12 mouse cellular contexts compared by ENCODE assay signal in genomic region chr2:123532946-123533791, GRCm38 (mm10).
A peak's percentile ranks its signal among the peaks of the same experiment; 100 is the strongest.
DNase-seq lines count a peak whose midpoint lies in the region; ATAC-seq and TF ChIP-seq lines count a peak whose summit lies in the region.
"Had no signal": no experiment of that assay in that cellular context is flagged by ENCODE, and none has a peak within 500 bp of the region (broad histone marks: within the 10 kb centered on the region; RNA-seq: fewer than 3 reads in every experiment).

No protein-coding gene starts in this region.

- no peaks in the 10 kb centered on the region for H3K4me1 ChIP-seq in hindbrain, postnatal 0 days (ENCODE audit: insufficient read depth, low read length)
- peaks cover 4% of the 10 kb centered on the region; the same call in 1 of the 2 replicates for H3K4me1 ChIP-seq in midbrain, embryonic 15.5 days
- H3K4me1 ChIP-seq: limb, embryonic 13.5 days had no signal

- intact Hi-C loops in gastrocnemius, postnatal 14 days (cut with DNase I; ENCODE audit: low total_unique reads): no loop called here
- intact Hi-C loops in gastrocnemius, adult 2 months (cut with DNase I): no loop called here

- H3K4me3 ChIP-seq in hindbrain, postnatal 0 days (ENCODE audit: low read length): no peak overlapping the region
- H3K4me3 ChIP-seq in midbrain, embryonic 15.5 days: peak overlapping the region; percentile 12; the same call in 1 of the 2 replicates
- no peak overlapping the region for H3K4me3 ChIP-seq in gastrocnemius, adult 2 months
- H3K4me3 ChIP-seq: heart, embryonic 15.5 days; limb, embryonic 13.5 days had no signal

- peak overlapping the region; percentile 28; the same call in 1 of the 2 replicates for H3K27ac ChIP-seq in hindbrain, postnatal 0 days
- H3K27ac ChIP-seq in midbrain, embryonic 15.5 days: peak overlapping the region; percentile 61
- H3K27ac ChIP-seq in gastrocnemius, adult 2 months: no peak overlapping the region
- H3K27ac ChIP-seq: heart, embryonic 15.5 days; limb, embryonic 13.5 days had no signal

- H3K4me2 ChIP-seq in hindbrain, postnatal 0 days (ENCODE audit: low read depth, low read length): peak overlapping the region; percentile 29
- peak overlapping the region; percentile 28 for H3K4me2 ChIP-seq in midbrain, embryonic 15.5 days
- H3K4me2 ChIP-seq: heart, embryonic 15.5 days; limb, embryonic 13.5 days had no signal

- peak; percentile 73 for ATAC-seq in hindbrain, postnatal 0 days
- ATAC-seq in midbrain, embryonic 15.5 days (replicated peaks): peak; percentile 82

- DNase-seq in Muller cell, postnatal 12 days (ENCODE audit: inconsistent ontology term): peak; percentile 71
- DNase-seq in brain, embryonic 18.5 days (ENCODE audit: low read depth, low spot score): peak; percentile 66
- DNase-seq in hindbrain, postnatal 0 days (ENCODE audit: low spot score): peak; percentile 69
- DNase-seq in gastrocnemius, postnatal 14 days: no peak
- no peak for DNase-seq in heart, adult 11 months
- no peak for DNase-seq in gastrocnemius, adult 2 months
- DNase-seq in lung, adult 18-20 months: no peak
- DNase-seq: kidney, adult 18-20 months; lung, postnatal 4 days had no signal

- no peaks in the 10 kb centered on the region for H3K36me3 ChIP-seq in hindbrain, postnatal 0 days (ENCODE audit: insufficient read depth, low read length)
- no peaks in the 10 kb centered on the region for H3K36me3 ChIP-seq in midbrain, embryonic 15.5 days (replicated peaks)
- H3K36me3 ChIP-seq: heart, embryonic 15.5 days; limb, embryonic 13.5 days had no signal

- 43% methylated on average over 9 of the region's 9 CpGs for WGBS in hindbrain, postnatal 0 days
- WGBS in midbrain, embryonic 15.5 days: 46% methylated on average over 9 of the region's 9 CpGs

- no peak for TF ChIP-seq CTCF in hindbrain, postnatal 0 days (IDR thresholded peaks at IDR 0.05; ENCODE audit: low read depth)
- no peak for TF ChIP-seq CTCF in gastrocnemius, adult 2 months (IDR thresholded peaks at IDR 0.05)

- H3K9me3 ChIP-seq in hindbrain, postnatal 0 days (ENCODE audit: low read length): no peaks in the 10 kb centered on the region
- no peaks in the 10 kb centered on the region for H3K9me3 ChIP-seq in midbrain, embryonic 15.5 days
- H3K9me3 ChIP-seq: heart, embryonic 15.5 days; limb, embryonic 13.5 days had no signal

- H3K27me3 ChIP-seq in hindbrain, postnatal 0 days (ENCODE audit: insufficient read depth, low read length): no peaks in the 10 kb centered on the region
- H3K27me3 ChIP-seq in midbrain, embryonic 15.5 days (replicated peaks): no peaks in the 10 kb centered on the region
- H3K27me3 ChIP-seq: heart, embryonic 15.5 days; limb, embryonic 13.5 days had no signal

- H3K9ac ChIP-seq in hindbrain, postnatal 0 days (replicated peaks; ENCODE audit: low read length): no peak overlapping the region
- H3K9ac ChIP-seq in midbrain, embryonic 15.5 days: no peak overlapping the region
- H3K9ac ChIP-seq: heart, embryonic 15.5 days; limb, embryonic 13.5 days had no signal

Comparison
In these comparisons a context has a peak if more than half of its experiments do, and no peak if none do; other contexts are left out.
1. DNase-seq: peak in Muller cell, postnatal 12 days (single experiment), brain, embryonic 18.5 days (single experiment) and hindbrain, postnatal 0 days (single experiment); none in gastrocnemius, postnatal 14 days (single experiment), heart, adult 11 months (single experiment), gastrocnemius, adult 2 months (single experiment) and lung, adult 18-20 months (0 of 2).